Mouse (Mus musculus): ENCODE measurements around the gene Zfp628.
"Not testable (repeated sequence)": the region's sequence is repeated elsewhere in the genome, so short reads cannot be mapped to it uniquely, and the experiment has no call there.

Gene Zfp628

GRCm38 (mm10) chr7:4915007-4915665 lies at the start of gene Zfp628:
Gene Zfp628 (plus strand): TSS chr7:4915217.
- DNase-seq (ENCODE audit: low spot score): peak; percentile 89

DNA sequence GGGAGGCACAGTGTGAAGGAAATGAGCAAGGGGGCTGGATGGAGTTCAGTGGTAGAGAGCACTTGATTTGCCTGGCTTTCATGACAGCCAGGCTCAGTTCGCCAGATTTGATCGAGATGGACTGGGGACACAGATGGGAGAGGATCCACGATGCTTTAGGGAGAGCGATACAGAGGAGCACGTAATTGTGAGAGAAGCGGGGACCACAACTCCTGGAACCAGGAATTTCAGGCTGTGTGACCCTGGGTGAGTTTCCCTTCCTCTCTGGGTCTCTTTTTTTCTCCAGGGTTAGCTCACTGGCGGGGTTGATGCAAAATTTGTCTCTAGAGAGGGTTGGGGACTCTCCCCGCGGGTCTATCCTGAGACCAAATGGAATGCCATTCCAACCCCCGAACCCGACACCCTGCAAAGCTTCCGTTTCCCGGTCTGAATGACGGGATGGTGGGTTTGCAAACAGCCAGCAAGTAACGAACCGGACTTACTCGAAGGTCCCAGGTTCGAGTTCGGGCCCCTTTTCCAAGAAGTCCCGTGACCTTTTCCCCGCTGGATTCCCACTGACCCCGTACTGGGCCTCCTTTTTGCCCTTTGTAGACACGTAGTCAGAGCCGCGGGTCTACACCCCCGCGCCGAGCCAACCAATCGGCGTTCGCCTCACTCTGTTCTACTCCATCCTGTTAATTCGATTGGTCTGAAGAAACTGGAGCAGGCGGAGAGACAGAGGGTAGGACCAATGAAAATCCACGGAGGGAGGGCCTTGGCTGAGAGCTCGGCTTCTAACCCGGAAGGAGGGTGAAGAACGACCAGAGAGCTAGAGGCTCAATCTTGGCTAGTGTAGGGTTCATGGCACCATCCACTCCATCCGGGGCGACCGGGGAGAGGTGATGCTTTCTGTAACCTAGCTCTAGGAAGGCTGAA lies 49.2 kb upstream of the Zfp628 start:
- DNase-seq (ENCODE audit: low spot score): peak; percentile 95

GRCm38 (mm10) chr7:4866631-4867180 lies 48.3 kb upstream of the Zfp628 start:
- no peak for DNase-seq (ENCODE audit: low spot score)

DNA sequence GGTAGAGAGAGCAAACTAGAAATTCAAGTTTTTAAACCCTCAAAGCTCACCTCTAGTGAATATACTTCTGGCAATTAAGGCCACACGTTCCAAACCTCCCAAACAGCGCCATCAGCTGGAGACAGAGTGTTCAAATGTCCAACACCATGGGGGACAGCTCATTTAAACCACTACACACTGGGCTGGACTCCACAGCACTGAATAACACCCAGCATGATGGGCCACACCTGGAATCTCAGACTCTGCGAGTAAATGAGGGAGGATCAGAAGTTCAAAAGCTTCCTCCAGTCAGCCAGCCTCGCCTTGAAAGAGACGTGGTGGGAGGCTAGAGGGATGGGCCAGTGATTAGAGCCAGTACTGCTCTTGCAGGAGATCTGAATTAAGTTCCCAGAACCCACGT lies 44.9 kb upstream of the Zfp628 start, which contains the start of gene Isoc2b:
Gene Isoc2b (minus strand): TSS at position 126 of the 400 bp plus-strand sequence.
- no peak for DNase-seq (ENCODE audit: low spot score)

DNA sequence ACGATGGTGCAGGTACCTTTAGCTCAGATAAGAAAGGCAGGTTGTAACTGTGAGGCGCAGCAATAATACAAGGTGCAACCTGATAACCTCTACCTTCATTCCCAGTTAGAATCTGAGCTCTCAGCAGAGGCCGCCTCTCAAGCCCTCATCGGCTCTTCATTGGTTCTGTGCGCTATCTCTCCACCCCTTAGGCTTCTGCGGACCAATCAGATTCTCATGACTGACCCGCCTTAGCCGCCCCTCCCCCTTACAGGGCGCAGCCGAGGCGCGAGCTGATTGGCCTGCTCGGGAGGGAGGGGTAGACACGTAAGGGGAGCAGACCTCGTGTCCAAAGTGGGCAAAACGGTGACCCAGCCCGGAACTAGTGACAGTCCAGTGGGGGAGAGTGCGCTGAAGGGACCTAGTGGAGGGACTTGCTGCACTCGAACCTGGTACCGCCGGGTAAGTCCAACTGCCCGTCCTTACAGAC lies 38.2 kb upstream of the Zfp628 start, which contains the start of gene Isoc2a:
Gene Isoc2a (plus strand): TSS at position 401 of the 469 bp plus-strand sequence.
- DNase-seq (ENCODE audit: low spot score): peak; percentile 78

DNA sequence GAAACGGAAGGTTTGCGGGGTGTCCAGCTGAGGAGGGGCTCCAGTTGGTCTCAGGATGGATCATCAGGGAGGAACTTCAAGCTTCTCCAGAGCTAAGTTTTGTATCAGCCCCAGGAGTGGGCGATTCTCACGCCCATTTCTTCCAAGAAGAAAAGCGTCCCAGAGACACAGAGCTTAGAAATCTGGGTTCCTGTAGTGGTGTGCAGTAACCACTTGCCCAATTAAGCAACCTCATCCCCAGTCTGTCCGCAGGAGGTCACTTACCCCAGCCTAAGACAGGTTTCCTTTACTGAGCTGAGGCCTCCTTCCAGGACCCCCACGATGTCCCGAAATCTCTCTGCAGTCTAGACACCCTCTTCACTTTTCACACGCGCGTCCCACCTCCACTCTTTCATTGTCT lies 37.8 kb upstream of the Zfp628 start:
- DNase-seq (ENCODE audit: low spot score): no peak

DNA sequence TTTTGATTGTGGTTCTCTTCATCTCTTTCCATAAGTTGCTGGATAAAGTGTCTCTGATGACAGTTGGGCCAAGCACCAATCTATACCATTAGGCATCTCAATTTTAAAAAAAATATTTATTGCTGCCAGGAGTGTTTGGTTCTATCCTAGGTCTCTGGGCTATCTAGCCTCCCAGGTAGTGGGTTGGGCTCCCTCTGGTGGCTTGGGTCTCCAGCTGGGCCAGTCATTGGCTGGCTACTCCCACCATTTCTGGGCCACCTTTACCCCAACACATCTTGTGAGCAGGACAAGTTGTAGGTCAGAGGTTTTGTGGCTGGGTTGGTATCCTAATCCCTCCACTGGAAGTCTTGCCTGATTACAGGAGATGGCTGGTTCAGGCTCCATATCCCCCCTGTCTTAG lies 36.8 kb upstream of the Zfp628 start:
- DNase-seq (ENCODE audit: low spot score): no peak

DNA sequence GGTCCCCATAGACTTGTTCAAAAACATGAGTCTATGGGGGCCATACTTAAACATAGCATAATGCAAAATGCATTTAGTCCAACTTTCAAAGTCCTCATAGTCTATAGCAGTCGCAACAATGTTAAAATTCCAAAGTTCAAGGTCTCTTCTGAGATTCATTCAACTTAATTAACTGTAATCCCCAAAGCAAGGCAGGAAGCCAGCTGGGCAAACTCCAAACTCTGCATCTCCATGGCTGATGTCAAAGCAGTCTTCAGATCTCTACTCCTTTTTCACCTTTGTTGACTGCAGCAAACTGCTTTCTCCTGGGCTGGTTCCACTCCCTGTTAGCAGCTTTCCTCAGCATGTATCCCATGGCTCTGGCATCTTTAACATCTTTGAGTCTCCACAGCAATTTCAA lies 36.0 kb upstream of the Zfp628 start:
- not testable (repeated sequence) for DNase-seq (ENCODE audit: low spot score)

GRCm38 (mm10) chr7:4886680-4887079 lies 28.3 kb upstream of the Zfp628 start:
- DNase-seq (ENCODE audit: low spot score): no peak

- DNase-seq (ENCODE audit: low spot score): no peak
Observed at GRCm38 (mm10) chr7:4895186-4895585, 19.8 kb upstream of the Zfp628 start.

GRCm38 (mm10) chr7:4898851-4899648 lies 16.0 kb upstream of the Zfp628 start:
- DNase-seq (ENCODE audit: low spot score): no peak

- DNase-seq (ENCODE audit: low spot score): no peak
Observed at GRCm38 (mm10) chr7:4899649-4900522, 15.1 kb upstream of the Zfp628 start.

DNA sequence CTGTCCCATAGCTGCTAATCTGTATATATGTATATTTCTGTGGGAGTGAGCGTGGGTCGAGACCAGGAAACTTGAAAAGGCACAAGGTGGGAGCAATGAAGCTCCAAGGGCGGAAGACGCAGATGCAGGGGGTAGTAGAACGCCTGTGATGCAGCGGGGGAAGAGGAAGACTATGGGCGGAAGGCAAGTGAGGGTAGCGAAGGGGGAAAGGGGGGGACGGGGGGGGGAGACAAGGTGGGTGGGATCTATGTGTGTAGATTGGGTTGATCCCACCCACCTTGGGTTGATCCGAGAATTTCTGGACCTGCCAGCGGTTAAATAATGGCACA lies 14.5 kb upstream of the Zfp628 start:
- no peak for DNase-seq (ENCODE audit: low spot score)

GRCm38 (mm10) chr7:4901171-4901570 lies 13.8 kb upstream of the Zfp628 start:
- DNase-seq (ENCODE audit: low spot score): no peak

DNA sequence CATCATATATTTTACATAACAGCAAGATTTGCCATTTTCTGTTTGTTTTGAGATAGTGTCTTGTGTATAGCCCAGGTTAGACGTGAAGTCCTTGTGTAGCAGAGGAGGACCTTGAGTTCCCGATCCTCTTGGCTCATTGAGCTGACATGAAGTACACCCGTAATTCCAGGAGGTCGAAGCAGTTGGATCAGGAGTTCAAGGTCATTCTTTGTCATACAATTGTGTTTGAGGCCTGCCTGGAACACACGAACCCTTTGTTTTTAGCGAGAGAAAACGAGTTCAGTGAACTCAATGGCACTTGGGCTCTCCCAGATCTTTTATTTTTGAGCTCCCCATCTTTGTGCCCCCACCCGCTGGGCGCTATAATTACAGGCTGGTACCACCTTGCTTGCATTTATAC lies 12.6 kb upstream of the Zfp628 start:
- DNase-seq (ENCODE audit: low spot score): no peak

DNA sequence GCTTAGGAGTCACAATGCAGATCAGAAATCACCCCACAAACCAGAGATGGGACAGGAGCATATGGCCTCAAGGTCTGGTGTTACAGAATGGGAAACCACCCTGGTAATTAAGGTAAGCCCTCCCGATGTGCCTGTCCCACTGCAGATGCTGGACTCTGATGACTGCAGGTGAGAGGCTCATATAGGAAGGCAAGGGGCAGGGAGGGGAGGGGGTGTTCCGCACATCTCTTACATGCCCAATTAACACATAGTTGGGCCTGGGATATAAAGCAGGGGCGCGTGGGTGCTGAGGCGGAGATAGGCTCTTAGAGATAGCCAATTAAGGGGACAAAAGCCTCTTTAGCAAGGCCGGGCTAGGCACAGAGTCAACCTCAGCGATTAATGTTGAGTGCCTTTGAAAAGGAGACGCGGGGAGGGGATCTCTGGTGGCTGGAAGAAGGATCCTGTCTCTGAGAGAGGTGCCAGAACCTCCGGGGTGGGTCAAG lies 8.5 kb upstream of the Zfp628 start, which contains the start of gene Gm36210:
Gene Gm36210 (minus strand): TSS at position 51 of the 485 bp plus-strand sequence.
- DNase-seq (ENCODE audit: low spot score): no peak

DNA sequence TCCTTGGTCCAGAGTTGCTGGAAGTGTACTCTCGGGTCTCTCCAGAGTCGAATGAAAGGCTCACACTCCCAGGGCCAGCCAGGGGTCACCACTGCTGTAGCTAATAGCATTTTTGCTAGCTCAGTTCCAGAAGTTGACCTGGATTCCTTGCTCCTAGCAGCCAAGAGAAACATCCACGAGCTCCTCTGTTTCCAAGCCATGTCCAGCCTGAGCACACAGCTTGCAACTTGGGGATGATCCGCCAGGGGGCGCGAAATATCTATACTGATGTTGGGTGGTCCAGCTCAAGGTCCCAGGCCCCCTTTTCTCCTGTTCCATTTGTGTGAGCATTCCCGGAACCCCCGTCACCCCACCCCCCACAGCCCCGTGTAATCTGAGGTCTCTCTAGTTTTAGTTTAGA lies 3.5 kb upstream of the Zfp628 start:
- no peak for DNase-seq (ENCODE audit: low spot score)

DNA sequence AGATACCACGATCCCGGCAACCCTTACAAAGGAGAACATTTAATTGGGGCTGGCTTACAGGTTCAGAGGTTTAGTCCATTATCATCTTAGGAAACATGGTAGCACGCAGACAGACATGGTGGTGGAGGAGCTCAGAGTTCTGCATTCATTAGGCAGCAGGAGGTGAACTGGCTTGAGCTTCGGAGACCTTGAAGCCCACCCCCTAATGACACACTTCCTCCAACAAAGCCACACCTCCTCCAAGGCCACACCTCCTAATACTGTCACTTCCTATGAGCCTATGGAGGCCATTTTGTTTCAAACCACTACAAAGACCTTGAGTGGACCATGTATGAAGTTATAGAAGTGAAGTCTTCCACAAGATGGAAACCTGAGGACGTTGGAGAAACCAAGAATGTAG lies 2.8 kb upstream of the Zfp628 start:
- DNase-seq (ENCODE audit: low spot score): no peak

DNA sequence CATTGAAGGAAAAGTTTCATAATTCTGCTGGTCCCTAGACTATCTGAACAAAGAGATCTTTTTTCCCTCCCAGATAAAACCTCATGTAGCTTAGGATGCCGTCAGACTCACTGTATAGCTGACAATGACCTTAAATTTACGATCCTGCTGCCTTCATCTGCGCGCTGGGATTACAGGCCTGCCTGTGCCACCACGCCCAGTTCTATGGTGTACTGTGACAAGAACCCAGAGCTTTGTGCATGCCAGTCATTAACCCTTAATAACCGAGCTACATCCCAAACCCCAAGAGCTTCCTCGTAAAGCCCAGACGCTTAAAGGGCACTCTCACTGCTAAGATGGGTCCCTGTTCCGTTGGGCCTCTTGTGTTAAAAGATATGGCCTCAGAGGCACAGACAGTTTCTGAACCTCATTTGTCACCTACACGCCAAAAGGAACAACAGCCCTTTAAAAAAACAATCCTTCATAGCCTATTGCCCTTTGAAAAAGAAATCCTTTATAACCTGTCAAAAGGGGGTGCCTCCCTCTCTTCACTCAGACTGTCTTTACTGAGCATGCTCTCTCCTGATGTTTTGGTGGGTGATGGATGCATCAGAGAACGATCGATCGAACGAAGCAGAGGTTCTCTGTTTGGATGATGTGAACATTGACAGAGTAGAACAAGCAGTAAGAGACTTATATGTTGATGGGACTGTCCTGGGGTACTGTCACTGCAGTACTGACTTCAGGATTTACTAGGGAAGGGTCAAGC lies 826 bp downstream of the Zfp628 start:
- DNase-seq (ENCODE audit: low spot score): no peak

GRCm38 (mm10) chr7:4917494-4917893 lies 2.5 kb downstream of the Zfp628 start:
- DNase-seq (ENCODE audit: low spot score): no peak
